Mouse (Mus musculus) lung, postnatal 0 days (tissue): ENCODE data around the gene Nt5c3. TPM values are rescaled to one million over a fixed set of nuclear protein-coding genes. Genes with fewer than 3 reads are reported as not detected.

Source experiments
- ATAC-seq: fragments of 200-750 bp; cut with Nextera tagmentation; 2 replicates; pipeline ENCODE4 v1.8.0; 2017; ENCODE audit warnings: moderate library complexity
- DNase-seq: peaks from one replicate; pipeline ENCODE4 v3.0.0-alpha.2; 2016; ENCODE audit warnings: low spot score
- H3K27ac ChIP-seq: fragments of 300-500 bp; sonication (generic); 2 replicates; pipeline ENCODE4 v1.5.1; 2014; ENCODE audit warnings: antibody characterized with exemption, mild to moderate bottlenecking, low read length, mixed read lengths
- H3K27me3 ChIP-seq: fragments of 300-500 bp; sonication (generic); replicated peaks from 2 replicates; pipeline ENCODE4 v1.6.1; 2014; ENCODE audit warnings: low read length, mixed read lengths; ENCODE audit not compliant: insufficient read depth
- H3K36me3 ChIP-seq: fragments of 300-500 bp; sonication (generic); 2 replicates; pipeline ENCODE4 v1.6.1; 2014; ENCODE audit warnings: low read length, mixed read lengths; ENCODE audit not compliant: insufficient read depth
- H3K4me1 ChIP-seq: fragments of 300-500 bp; sonication (generic); 2 replicates; pipeline ENCODE4 v1.6.1; 2014; ENCODE audit warnings: antibody characterized with exemption, low read depth, low read length, mixed read lengths; ENCODE audit not compliant: insufficient read depth
- H3K4me2 ChIP-seq: fragments of 300-500 bp; sonication (generic); replicated peaks from 2 replicates; pipeline ENCODE4 v1.6.1; 2014; ENCODE audit warnings: low read depth, mild to moderate bottlenecking, low read length, moderate library complexity, mixed read lengths
- H3K4me3 ChIP-seq: fragments of 300-500 bp; sonication (generic); 2 replicates; pipeline ENCODE4 v1.5.1; 2014; ENCODE audit warnings: low read depth, low read length
- H3K9ac ChIP-seq: fragments of 300-500 bp; sonication (generic); replicated peaks from 2 replicates; pipeline ENCODE4 v1.6.1; 2014; ENCODE audit warnings: low read depth, mild to moderate bottlenecking
- H3K9me3 ChIP-seq: fragments of 300-500 bp; sonication (generic); 2 replicates; pipeline ENCODE4 v1.6.1; 2016; ENCODE audit warnings: low read length, mixed read lengths
- CTCF ChIP-seq: IDR thresholded peaks from 2 replicates; pipeline ENCODE4 v1.5.1; 2016; ENCODE audit warnings: antibody characterized with exemption, mild to moderate bottlenecking
- EP300 ChIP-seq: IDR thresholded peaks from 2 replicates; pipeline ENCODE4 v1.6.1; 2016; ENCODE audit warnings: antibody characterized with exemption, mild to moderate bottlenecking, control low read depth
- WGBS: fragments of 180-500 bp; shearing (Covaris S2); extraction: QIAGEN DNeasy Blood & Tissue Kit; methylation state at CpG from one replicate; pipeline ENCODE4 v1.1.7; 2014; 5-methylcytosine and 5-hydroxymethylcytosine counted together
- polyA plus RNA-seq: library from polyadenylated mRNA; unstranded; fragments of >200 nt; fragmentation: Nextera tagmentation; extraction: Ambion mirVana; gene quantifications from 2 replicates; pipeline ENCODE4 v1.2.1, GENCODE M21; 2015

Gene Nt5c3
- polyA plus RNA-seq, 1 experiment from 2014 or later = 46.4 TPM

GRCm38 (mm10) chr6:56901336-56901735 lies 22.4 kb downstream of the Nt5c3 start:
- H3K36me3 ChIP-seq = no peaks in the 10 kb centered on the region
- 54% methylated on average over 3 of the region's 3 CpGs for WGBS
- ATAC-seq = peak; percentile 29; the same call in 1 of the 2 replicates
- H3K4me2 ChIP-seq = peak overlapping the region; percentile 32; the same call in 1 of the 2 replicates
- H3K4me3 ChIP-seq = no peak overlapping the region; the same call in 1 of the 2 replicates
- no peaks in the 10 kb centered on the region for H3K9me3 ChIP-seq
- peaks cover 2% of the 10 kb centered on the region; the same call in 1 of the 2 replicates for H3K4me1 ChIP-seq
- no peaks in the 10 kb centered on the region for H3K27me3 ChIP-seq
- DNase-seq = no peak
- H3K9ac ChIP-seq = no peak overlapping the region
- 0 out of 2 replicates have a peak overlapping the region, but pooled peaks have one; percentile 73 for H3K27ac ChIP-seq
- TF ChIP-seq CTCF (no peak), EP300 (no peak)

- Histone ChIP-seq H3K27me3 (no peaks in the 10 kb centered on the region), H3K4me2 (no peak overlapping the region), H3K9me3 (no peaks in the 10 kb centered on the region), H3K4me3 (no peak overlapping the region), H3K36me3 (no peaks in the 10 kb centered on the region), H3K27ac (no peak overlapping the region), H3K9ac (no peak overlapping the region), H3K4me1 (peaks cover 2% of the 10 kb centered on the region; the same call in 1 of the 2 replicates)
- ATAC-seq = no peak
- WGBS = 64% methylated on average over 3 of the region's 3 CpGs
- no peak for DNase-seq
- TF ChIP-seq CTCF = no peak
- no peak for TF ChIP-seq EP300
Observed at GRCm38 (mm10) chr6:56899601-56900000, 24.1 kb downstream of the Nt5c3 start.

GRCm38 (mm10) chr6:56890762-56891161 lies 33.0 kb downstream of the Nt5c3 start:
- Histone ChIP-seq H3K36me3 (peaks cover 9% of the 10 kb centered on the region; the same call in 1 of the 2 replicates), H3K9ac (no peak overlapping the region), H3K4me3 (no peak overlapping the region), H3K4me2 (no peak overlapping the region), H3K4me1 (no peaks in the 10 kb centered on the region), H3K27me3 (no peaks in the 10 kb centered on the region), H3K9me3 (no peaks in the 10 kb centered on the region), H3K27ac (no peak overlapping the region)
- 78% methylated on average over 2 of the region's 2 CpGs for WGBS
- no peak for ATAC-seq
- TF ChIP-seq EP300 (no peak), CTCF (no peak)
- DNase-seq = no peak

GRCm38 (mm10) chr6:56888561-56888960 lies 35.2 kb downstream of the Nt5c3 start:
- H3K4me1 ChIP-seq = no peaks in the 10 kb centered on the region
- no peaks in the 10 kb centered on the region for H3K27me3 ChIP-seq
- TF ChIP-seq EP300 = no peak
- TF ChIP-seq CTCF = no peak
- H3K27ac ChIP-seq = no peak overlapping the region
- no peak overlapping the region for H3K9ac ChIP-seq
- no peaks in the 10 kb centered on the region for H3K9me3 ChIP-seq
- peaks cover 10% of the 10 kb centered on the region; the same call in 1 of the 2 replicates for H3K36me3 ChIP-seq
- H3K4me3 ChIP-seq = no peak overlapping the region
- H3K4me2 ChIP-seq = no peak overlapping the region
- no peak for DNase-seq
- WGBS = 95% methylated on average over 6 of the region's 6 CpGs
- no peak for ATAC-seq

DNA sequence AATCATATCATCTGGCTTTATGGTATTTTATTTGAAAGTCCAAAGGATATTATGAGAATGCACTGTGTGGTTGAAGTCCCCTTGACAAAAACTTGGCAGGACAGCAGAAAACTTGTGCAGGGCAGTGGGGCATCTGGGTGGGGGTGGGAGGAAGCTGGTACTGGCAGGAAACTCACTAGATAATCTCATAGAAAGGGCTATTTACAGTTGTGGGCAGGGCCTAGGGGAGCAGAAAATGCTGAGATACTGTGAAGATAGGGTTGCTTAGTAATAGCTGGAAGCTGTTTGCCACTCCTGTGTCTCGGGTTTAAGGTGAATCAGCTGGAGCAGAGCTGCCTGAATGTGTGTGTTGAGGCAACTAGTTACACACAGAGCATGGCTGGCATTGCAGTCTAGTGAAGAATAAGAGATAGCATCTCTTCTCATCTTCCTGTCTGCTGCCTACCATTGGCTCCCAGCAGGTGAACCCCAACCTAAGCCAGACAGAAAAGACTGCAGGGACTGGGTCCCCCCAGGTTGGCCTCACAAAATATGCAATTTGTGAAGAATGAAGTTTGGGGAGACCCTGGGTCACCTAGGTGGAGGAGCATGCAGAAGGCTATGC lies 44.3 kb downstream of the Nt5c3 start:
- peaks cover 14% of the 10 kb centered on the region for H3K36me3 ChIP-seq
- DNase-seq (no peak), ATAC-seq (peak; percentile 26; the same call in 1 of the 2 replicates)
- 38% methylated on average over 1 of the region's 1 CpGs for whole genome bisulfite sequencing
- H3K4me3 ChIP-seq = no peak overlapping the region
- no peak overlapping the region for H3K4me2 ChIP-seq
- H3K27me3 ChIP-seq = no peaks in the 10 kb centered on the region
- H3K9ac ChIP-seq = no peak overlapping the region
- H3K9me3 ChIP-seq = no peaks in the 10 kb centered on the region
- H3K27ac ChIP-seq = no peak overlapping the region
- no peaks in the 10 kb centered on the region for H3K4me1 ChIP-seq
- no peak for TF ChIP-seq EP300
- TF ChIP-seq CTCF = no peak

DNA sequence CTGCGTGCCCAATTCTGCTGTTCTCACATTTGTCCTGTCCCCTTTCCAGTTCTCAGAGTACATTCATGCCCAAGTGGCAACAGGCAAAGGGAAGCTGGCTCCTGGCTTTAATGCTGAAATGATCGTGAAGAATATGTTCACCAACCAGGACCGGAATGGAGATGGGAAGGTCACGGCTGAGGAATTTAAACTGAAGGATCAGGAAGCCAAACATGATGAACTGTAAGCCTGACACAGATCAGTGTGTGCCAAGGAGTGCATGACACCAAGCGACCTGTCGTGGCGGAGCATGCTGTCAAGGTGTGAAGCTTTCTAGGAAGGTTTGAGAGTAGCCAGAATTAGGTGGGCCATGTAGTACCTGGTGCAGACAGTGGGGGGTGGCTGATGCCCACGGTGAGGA lies 45.7 kb downstream of the Nt5c3 start:
- Histone ChIP-seq H3K27me3 (no peaks in the 10 kb centered on the region), H3K9me3 (no peaks in the 10 kb centered on the region), H3K9ac (no peak overlapping the region), H3K27ac (no peak overlapping the region), H3K36me3 (peaks cover 7% of the 10 kb centered on the region), H3K4me1 (no peaks in the 10 kb centered on the region), H3K4me2 (no peak overlapping the region), H3K4me3 (no peak overlapping the region)
- TF ChIP-seq EP300 = no peak
- TF ChIP-seq CTCF = no peak
- ATAC-seq = no peak
- 86% methylated on average over 8 of the region's 8 CpGs for WGBS
- DNase-seq = no peak
